Mouse (Mus musculus): ENCODE measurements at regions not wholly inside any gene's neighbourhood (a gene's known extent, or its start where the extent isn't known, plus 50 kb on each side); places are given as distances from the start of the nearest gene placed in this dataset.

- intact Hi-C loops (cut with DNase I) = no loop called here
- DNase-seq = no peak
Measured at GRCm38 (mm10) chr4:53915326-53915725, 89.5 kb downstream of the Tmem38b start.

- peak; percentile 64 for DNase-seq
- intact Hi-C loops (cut with DNase I) = no loop called here
Measured at GRCm38 (mm10) chr4:53919188-53919587, 93.3 kb downstream of the Tmem38b start.

GRCm38 (mm10) chr4:53920587-53920986 is 94.7 kb downstream of the Tmem38b start:
- intact Hi-C loops (cut with DNase I) = no loop called here
- no peak for DNase-seq

GRCm38 (mm10) chr4:53931068-53931467 is 105.2 kb downstream of the Tmem38b start:
- intact Hi-C loops (cut with DNase I) = no loop called here
- DNase-seq = no peak

- intact Hi-C loops (cut with DNase I) = no loop called here
- DNase-seq = peak; percentile 41
Measured at GRCm38 (mm10) chr4:53931499-53931898, 105.7 kb downstream of the Tmem38b start.

- no peak for DNase-seq
- intact Hi-C loops (cut with DNase I) = no loop called here
Measured at GRCm38 (mm10) chr4:53935306-53935705, 109.5 kb downstream of the Tmem38b start.

- intact Hi-C loops (cut with DNase I) = no loop called here
- DNase-seq = no peak
Measured at GRCm38 (mm10) chr4:53948736-53949135, 122.9 kb downstream of the Tmem38b start.

GRCm38 (mm10) chr4:53949164-53949563 is 123.3 kb downstream of the Tmem38b start:
- DNase-seq = no peak
- intact Hi-C loops (cut with DNase I) = no loop called here

- intact Hi-C loops (cut with DNase I) = no loop called here
- no peak for DNase-seq
Measured at GRCm38 (mm10) chr4:53950496-53950895, 124.7 kb downstream of the Tmem38b start.

GRCm38 (mm10) chr4:53951003-53951733 is 125.3 kb downstream of the Tmem38b start:
- DNase-seq = no peak
- intact Hi-C loops (cut with DNase I) = no loop called here

GRCm38 (mm10) chr4:53951734-53952109 is 125.9 kb downstream of the Tmem38b start:
- intact Hi-C loops (cut with DNase I) = no loop called here

GRCm38 (mm10) chr4:53952288-53952687 is 126.4 kb downstream of the Tmem38b start:
- intact Hi-C loops (cut with DNase I) = no loop called here
- DNase-seq = no peak

More at GRCm38 (mm10) chr4:53951734-53952109, 125.9 kb downstream of the Tmem38b start:
- DNase-seq = no peak

- intact Hi-C loops (cut with DNase I) = no loop called here
- no peak for DNase-seq
Measured at GRCm38 (mm10) chr4:53962458-53962857, 136.6 kb downstream of the Tmem38b start.

GRCm38 (mm10) chr4:53970461-53970860 is 144.6 kb downstream of the Tmem38b start:
- intact Hi-C loops (cut with DNase I) = no loop called here
- DNase-seq = no peak

GRCm38 (mm10) chr4:53970960-53971359 is 145.1 kb downstream of the Tmem38b start:
- no peak for DNase-seq

GRCm38 (mm10) chr4:53976036-53976638 is 150.3 kb downstream of the Tmem38b start:
- intact Hi-C loops (cut with DNase I) = no loop called here
- DNase-seq = peak; percentile 12

More at GRCm38 (mm10) chr4:53970960-53971359, 145.1 kb downstream of the Tmem38b start:
- intact Hi-C loops (cut with DNase I) = no loop called here

- intact Hi-C loops (cut with DNase I) = no loop called here
- no peak for DNase-seq
Measured at GRCm38 (mm10) chr4:53986519-53987301, 160.9 kb downstream of the Tmem38b start.

- intact Hi-C loops (cut with DNase I) = no loop called here
- peak; percentile 27 for DNase-seq
Measured at GRCm38 (mm10) chr4:53987536-53987935, 161.7 kb downstream of the Tmem38b start.

GRCm38 (mm10) chr4:54021069-54021829 is 195.4 kb downstream of the Tmem38b start:
- intact Hi-C loops (cut with DNase I) = no loop called here
- DNase-seq = no peak

GRCm38 (mm10) chr4:54021861-54022385 is 196.1 kb downstream of the Tmem38b start:
- intact Hi-C loops (cut with DNase I) = no loop called here
- DNase-seq = no peak

- intact Hi-C loops (cut with DNase I) = no loop called here
Measured at GRCm38 (mm10) chr4:54026919-54027318, 201.1 kb downstream of the Tmem38b start.

More at GRCm38 (mm10) chr4:54026919-54027318, 201.1 kb downstream of the Tmem38b start:
- no peak for DNase-seq

All from left cerebral cortex, postnatal 4 days (tissue).